Mouse (Mus musculus) midbrain, postnatal 0 days (tissue): ENCODE data around the gene Cfb. TPM values are rescaled to one million over a fixed set of nuclear protein-coding genes. Genes with fewer than 3 reads are reported as not detected.
A peak's percentile ranks its signal among the peaks of the same experiment; 100 is the strongest.
"Not testable (repeated sequence)": the region's sequence is repeated elsewhere in the genome, so short reads cannot be mapped to it uniquely, and the experiment has no call there.

Experiments
- ATAC-seq: fragments of 200-750 bp; cut with Nextera tagmentation; 2 replicates; pipeline ENCODE4 v1.8.0; 2017; ENCODE audit warnings: moderate number of reproducible peaks, mild to moderate bottlenecking, moderate TSS enrichment, moderate library complexity; ENCODE audit not compliant: low FRiP score
- DNase-seq: peaks from one replicate; pipeline ENCODE4 v3.0.0-alpha.2; 2015; ENCODE audit warnings: low spot score
- H3K27ac ChIP-seq: fragments of 300-500 bp; sonication (generic); 2 replicates; pipeline ENCODE4 v1.5.1; 2014; ENCODE audit warnings: low read depth, mild to moderate bottlenecking, low read length, mixed read lengths
- H3K27me3 ChIP-seq: fragments of 300-500 bp; sonication (generic); 2 replicates; pipeline ENCODE4 v1.6.1; 2014; ENCODE audit warnings: low read length, control low read depth, mixed read lengths; ENCODE audit not compliant: insufficient read depth
- H3K36me3 ChIP-seq: fragments of 300-500 bp; sonication (generic); 2 replicates; pipeline ENCODE4 v1.6.1; 2014; ENCODE audit warnings: low read length, control low read depth, mixed read lengths; ENCODE audit not compliant: insufficient read depth
- H3K4me1 ChIP-seq: fragments of 300-500 bp; sonication (generic); 2 replicates; pipeline ENCODE4 v1.6.1; 2014; ENCODE audit warnings: mild to moderate bottlenecking, control low read depth, antibody characterized with exemption, low read length, mixed read lengths; ENCODE audit not compliant: insufficient read depth
- H3K4me2 ChIP-seq: fragments of 300-500 bp; sonication (generic); 2 replicates; pipeline ENCODE4 v1.6.1; 2014; ENCODE audit warnings: low read depth, mild to moderate bottlenecking, low read length, mixed read lengths; ENCODE audit not compliant: poor library complexity, severe bottlenecking
- H3K4me3 ChIP-seq: fragments of 300-500 bp; sonication (generic); 2 replicates; pipeline ENCODE4 v1.5.1; 2014; ENCODE audit warnings: low read depth, mild to moderate bottlenecking, low read length, moderate library complexity
- H3K9ac ChIP-seq: fragments of 300-500 bp; sonication (generic); replicated peaks from 2 replicates; pipeline ENCODE4 v1.6.1; 2014; ENCODE audit warnings: mild to moderate bottlenecking, low read length, moderate library complexity, mixed read lengths; ENCODE audit not compliant: poor library complexity, severe bottlenecking
- H3K9me3 ChIP-seq: fragments of 300-500 bp; sonication (generic); 2 replicates; pipeline ENCODE4 v1.6.1; 2016; ENCODE audit warnings: low read length, control low read depth
- CTCF ChIP-seq: IDR thresholded peaks from 2 replicates; pipeline ENCODE4 v1.5.1; 2016; ENCODE audit warnings: antibody characterized with exemption, mild to moderate bottlenecking
- WGBS: fragments of 180-500 bp; shearing (Covaris S2); extraction: QIAGEN DNeasy Blood & Tissue Kit; methylation state at CpG from one replicate; pipeline ENCODE4 v1.1.7; 2014; 5-methylcytosine and 5-hydroxymethylcytosine counted together
- microRNA-seq: library from miRNA; unstranded; fragments of <30 nt; microRNA quantifications from one replicate; pipeline ENCODE4, GENCODE M21; 2016; ENCODE audit warnings: borderline number of aligned reads
- polyA plus RNA-seq: library from polyadenylated mRNA; unstranded; fragments of >200 nt; fragmentation: Nextera tagmentation; extraction: Ambion mirVana; gene quantifications from 2 replicates; pipeline ENCODE4 v1.2.1, GENCODE M21; 2015
- total RNA-seq: library from RNA; depleted of rRNA; stranded (reverse); fragments of >200 nt; gene quantifications from 2 replicates; pipeline ENCODE4 v1.2.3, GENCODE M21; 2014; rRNA removed

The Cfb gene
- total and polyA plus RNA-seq, 2 experiments from 2014 or later = 1.0 TPM; not detected in 1

DNA sequence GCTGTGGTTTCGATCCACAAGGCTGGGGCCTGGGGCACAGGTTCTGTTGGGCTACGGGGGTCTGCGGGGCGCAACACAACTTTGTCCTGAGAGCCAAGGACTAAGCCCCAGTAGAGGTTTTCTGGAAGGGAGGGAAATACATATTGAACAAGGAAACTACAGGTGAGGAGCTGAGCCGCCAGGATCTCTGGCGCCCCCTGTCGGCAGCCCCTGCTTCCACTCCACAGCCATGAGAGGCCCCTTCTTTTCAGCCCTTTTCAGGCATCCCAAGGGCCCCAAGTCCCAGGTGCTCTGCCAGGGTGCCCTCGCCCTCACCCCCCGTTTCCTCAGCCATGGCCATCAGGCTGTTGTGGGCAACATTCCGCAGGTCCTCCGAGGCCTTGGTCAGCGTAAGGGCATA is 48.6 kb downstream of the Cfb start:
- H3K4me3 ChIP-seq, H3K4me1 ChIP-seq, H3K27me3 ChIP-seq, H3K4me2 ChIP-seq, ATAC-seq, H3K27ac ChIP-seq, H3K9ac ChIP-seq, H3K36me3 ChIP-seq, H3K9me3 ChIP-seq: not testable (repeated sequence)
- WGBS = 62% methylated on average over 12 of the region's 12 CpGs
- DNase-seq = peak; percentile 3
- peak; percentile 61 for TF ChIP-seq CTCF

DNA sequence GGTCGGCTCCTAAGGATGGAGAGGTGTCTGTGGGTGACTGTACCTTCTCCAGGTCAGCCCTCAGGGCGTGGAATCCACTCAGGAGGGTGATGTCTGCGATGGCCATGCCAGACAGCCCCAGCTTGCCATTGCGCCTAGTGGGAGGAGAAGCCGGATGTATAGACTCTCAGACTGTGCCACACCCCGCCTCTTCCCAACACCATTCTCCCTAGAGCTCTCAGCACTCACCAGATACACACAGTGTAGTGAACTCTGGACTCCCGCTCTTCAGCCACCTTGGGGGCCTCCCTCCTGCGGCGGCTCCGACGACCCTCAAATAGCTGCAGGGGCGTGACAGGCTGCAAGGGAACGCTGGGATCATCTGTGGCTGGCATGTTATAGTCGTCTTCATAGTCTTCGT is 51.0 kb downstream of the Cfb start:
- no peak overlapping the region for H3K4me3 ChIP-seq
- no peak overlapping the region for H3K9ac ChIP-seq
- ATAC-seq (no peak), DNase-seq (no peak)
- H3K4me2 ChIP-seq = no peak overlapping the region
- TF ChIP-seq CTCF = no peak
- H3K27ac ChIP-seq = no peak overlapping the region
- no peaks in the 10 kb centered on the region for H3K4me1 ChIP-seq
- H3K27me3 ChIP-seq = no peaks in the 10 kb centered on the region
- H3K36me3 ChIP-seq = no peaks in the 10 kb centered on the region; the same call in 1 of the 2 replicates
- 79% methylated on average over 15 of the region's 15 CpGs for WGBS
- H3K9me3 ChIP-seq = no peaks in the 10 kb centered on the region

DNA sequence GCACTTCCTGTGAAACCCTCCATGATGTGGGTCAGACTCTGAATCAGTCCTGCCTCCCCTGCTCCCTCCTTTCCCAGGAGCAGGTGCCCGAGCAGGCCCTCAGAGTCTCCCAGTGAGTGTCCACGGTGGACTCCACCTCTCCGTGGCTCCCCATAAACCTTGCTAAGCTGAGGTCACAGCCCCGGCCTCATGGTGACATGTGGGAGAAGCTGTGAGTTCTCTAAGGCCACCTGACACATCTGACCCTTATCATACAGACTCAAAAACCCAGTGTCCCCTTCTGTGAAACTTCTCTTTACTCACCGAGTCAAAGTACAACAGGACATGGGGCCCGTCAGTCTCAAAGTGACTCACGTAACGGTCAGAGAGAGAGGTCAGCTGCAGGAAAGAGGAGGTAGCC is 51.5 kb downstream of the Cfb start:
- WGBS = 85% methylated on average over 8 of the region's 8 CpGs
- H3K9me3 ChIP-seq, H3K4me1 ChIP-seq, H3K9ac ChIP-seq, H3K27ac ChIP-seq, H3K27me3 ChIP-seq, H3K4me2 ChIP-seq, DNase-seq, H3K36me3 ChIP-seq, H3K4me3 ChIP-seq, ATAC-seq: not testable (repeated sequence)

DNA sequence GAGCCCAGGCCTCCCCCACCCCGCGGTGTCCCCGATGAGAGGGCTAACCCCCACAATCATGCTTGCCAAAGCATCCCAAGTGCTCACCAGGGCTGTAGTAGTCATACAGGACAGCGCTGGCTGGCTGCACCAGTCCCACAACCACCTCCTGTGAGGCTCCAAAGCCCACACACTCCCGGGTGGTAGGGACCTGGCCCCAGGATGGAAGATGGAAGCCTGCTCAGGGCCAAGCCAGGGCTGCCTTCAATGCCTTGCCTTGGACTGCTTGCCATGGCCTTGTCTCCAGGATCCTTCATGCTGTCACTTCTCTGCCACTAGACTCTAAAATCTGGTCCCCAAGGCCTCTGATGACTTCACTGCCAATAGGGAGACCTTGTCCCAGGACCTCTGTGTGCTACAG is 51.9 kb downstream of the Cfb start:
- H3K4me2 ChIP-seq, H3K9me3 ChIP-seq, H3K27me3 ChIP-seq, H3K4me3 ChIP-seq, ATAC-seq, DNase-seq, H3K36me3 ChIP-seq, H3K27ac ChIP-seq, H3K9ac ChIP-seq, H3K4me1 ChIP-seq: not testable (repeated sequence)
- 87% methylated on average over 5 of the region's 5 CpGs for WGBS

DNA sequence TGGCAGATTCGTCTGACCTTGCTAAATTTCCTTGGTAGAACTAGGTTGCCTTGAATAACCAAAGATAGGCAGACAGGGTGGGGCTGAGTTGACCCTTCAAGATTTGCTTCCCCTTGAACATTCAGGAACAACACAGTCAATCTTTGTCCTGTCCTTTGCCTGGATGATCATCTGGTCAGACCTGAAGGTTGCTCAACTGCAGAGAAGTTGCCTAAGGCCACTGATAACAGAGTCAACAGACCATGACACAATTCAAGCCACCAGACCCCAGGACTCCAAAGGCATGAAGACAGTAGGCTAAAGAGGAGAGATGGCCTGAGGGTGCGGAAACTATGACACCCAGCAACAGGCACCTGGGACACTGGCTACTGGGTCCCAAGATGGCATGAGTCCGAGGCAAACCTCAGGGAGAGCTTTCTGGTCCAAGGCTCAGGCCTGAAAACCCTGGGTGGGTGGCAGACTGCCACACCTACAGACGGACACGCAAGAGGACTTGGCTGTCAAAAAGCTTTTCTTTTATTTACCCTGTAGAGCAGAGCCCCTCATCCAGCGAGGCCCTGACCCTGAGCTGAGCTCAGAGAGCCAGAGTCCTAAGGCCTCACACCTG is 53.6 kb downstream of the Cfb start:
- no peaks in the 10 kb centered on the region for H3K27me3 ChIP-seq
- H3K4me3 ChIP-seq = no peak overlapping the region
- no peaks in the 10 kb centered on the region; the same call in 1 of the 2 replicates for H3K36me3 ChIP-seq
- H3K9me3 ChIP-seq = no peaks in the 10 kb centered on the region; the same call in 1 of the 2 replicates
- H3K9ac ChIP-seq = no peak overlapping the region
- TF ChIP-seq CTCF = no peak
- H3K4me1 ChIP-seq = no peaks in the 10 kb centered on the region
- DNase-seq (no peak), ATAC-seq (no peak)
- no peak overlapping the region for H3K4me2 ChIP-seq
- WGBS = 82% methylated on average over 6 of the region's 6 CpGs
- no peak overlapping the region for H3K27ac ChIP-seq

DNA sequence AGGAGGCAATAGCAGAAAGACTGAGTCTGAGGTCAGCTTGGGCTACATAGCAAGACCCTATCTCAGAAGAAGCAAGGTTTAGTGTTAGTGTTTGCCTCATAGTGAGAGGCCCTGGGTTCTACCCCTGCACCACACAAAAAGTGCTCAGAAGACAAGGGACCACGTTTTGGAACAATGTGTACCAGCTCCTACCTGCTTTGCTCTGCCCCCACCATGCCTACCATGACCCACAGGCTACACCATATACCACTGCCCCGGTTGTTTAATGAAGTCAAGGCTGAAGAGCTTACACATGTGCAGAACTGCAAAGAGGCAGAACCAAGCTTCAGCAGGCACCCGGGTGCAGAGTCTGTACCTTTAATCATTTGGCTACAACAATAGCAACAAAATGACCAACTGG is 55.1 kb downstream of the Cfb start:
- Histone ChIP-seq H3K36me3 (no peaks in the 10 kb centered on the region; the same call in 1 of the 2 replicates), H3K9me3 (no peaks in the 10 kb centered on the region; the same call in 1 of the 2 replicates), H3K4me2 (no peak overlapping the region), H3K9ac (no peak overlapping the region), H3K27ac (no peak overlapping the region), H3K27me3 (no peaks in the 10 kb centered on the region), H3K4me3 (no peak overlapping the region), H3K4me1 (no peaks in the 10 kb centered on the region)
- TF ChIP-seq CTCF = no peak
- ATAC-seq = no peak
- no peak for DNase-seq
- 74% methylated on average over 3 of the region's 3 CpGs for WGBS

Small RNA genes lying within 50 kb of the gene (microRNA-seq; reads per million reads assigned to microRNA genes)
- gene Mir6970 (not detected), gene Mir6971 (2.3 reads per million), gene Mir6972 (not detected)

Other genes starting within 250 kb of the Cfb start
Only the 30 nearest of the 36 such genes appear.
- 6.2 and 7.2 TPM in 2 replicates for gene Fkbpl, start 217.8 kb downstream of the Cfb start, total RNA-seq
- 10.7 and 12.9 TPM in 2 replicates for gene Fkbpl, start 217.8 kb downstream of the Cfb start, polyA plus RNA-seq
- gene Atf6b, start 215.4 kb downstream of the Cfb start, total RNA-seq = 47.9 and 57.4 TPM in 2 replicates
- gene Atf6b, start 215.4 kb downstream of the Cfb start, polyA plus RNA-seq = 83.0 and 86.0 TPM in 2 replicates
- 3.5 and 4.2 TPM in 2 replicates for gene Tnxb, start 192.0 kb downstream of the Cfb start, total RNA-seq
- 0.26 and 0.30 TPM in 2 replicates for gene Tnxb, start 192.0 kb downstream of the Cfb start, polyA plus RNA-seq
- gene C4b, start 118.6 kb downstream of the Cfb start, total RNA-seq = 1.2 and 1.5 TPM in 2 replicates
- 0.67 and 0.76 TPM in 2 replicates for gene C4b, start 118.6 kb downstream of the Cfb start, polyA plus RNA-seq
- not detected in 2 replicates for gene Cyp21a1, start 58.0 kb downstream of the Cfb start, total RNA-seq
- gene Cyp21a1, start 58.0 kb downstream of the Cfb start, polyA plus RNA-seq = not detected in 2 replicates
- gene Stk19, start 25.6 kb downstream of the Cfb start, total RNA-seq = 25.8 and 30.4 TPM in 2 replicates
- gene Stk19, start 25.6 kb downstream of the Cfb start, polyA plus RNA-seq = 48.6 and 50.3 TPM in 2 replicates
- gene Dxo, start 25.5 kb downstream of the Cfb start, total RNA-seq = 34.5 and 40.7 TPM in 2 replicates
- 56.4 and 59.1 TPM in 2 replicates for gene Dxo, start 25.5 kb downstream of the Cfb start, polyA plus RNA-seq
- 81.5 and 98.8 TPM in 2 replicates for gene Skiv2l, start 12.3 kb downstream of the Cfb start, total RNA-seq
- gene Skiv2l, start 12.3 kb downstream of the Cfb start, polyA plus RNA-seq = 45.1 and 50.2 TPM in 2 replicates
- 33.1 and 35.1 TPM in 2 replicates for gene Nelfe, start 12.1 kb downstream of the Cfb start, total RNA-seq
- gene Nelfe, start 12.1 kb downstream of the Cfb start, polyA plus RNA-seq = 57.7 and 60.2 TPM in 2 replicates
- gene Zbtb12, start 17.0 kb upstream of the Cfb start, total RNA-seq = 36.9 and 39.1 TPM in 2 replicates
- gene Zbtb12, start 17.0 kb upstream of the Cfb start, polyA plus RNA-seq = 7.0 and 8.1 TPM in 2 replicates
- not detected in 2 replicates for gene Gm20547, start 19.5 kb upstream of the Cfb start, total RNA-seq
- gene Gm20547, start 19.5 kb upstream of the Cfb start, polyA plus RNA-seq = 0.10 and 0.25 TPM in 2 replicates
- 2.9 and 3.1 TPM in 2 replicates for gene C2, start 35.7 kb upstream of the Cfb start, total RNA-seq
- gene C2, start 35.7 kb upstream of the Cfb start, polyA plus RNA-seq = 6.0 and 7.0 TPM in 2 replicates
- 312 and 375 TPM in 2 replicates for gene Ehmt2, start 36.0 kb upstream of the Cfb start, total RNA-seq
- 58.8 and 69.0 TPM in 2 replicates for gene Ehmt2, start 36.0 kb upstream of the Cfb start, polyA plus RNA-seq
- gene Slc44a4, start 51.9 kb upstream of the Cfb start, total RNA-seq = 0.49 TPM in 1 of 2 replicates, not detected in the other
- 0.11 TPM in 1 of 2 replicates, not detected in the other for gene Slc44a4, start 51.9 kb upstream of the Cfb start, polyA plus RNA-seq
- gene Neu1, start 68.7 kb upstream of the Cfb start, total RNA-seq = 43.3 and 96.3 TPM in 2 replicates
- 42.7 and 47.3 TPM in 2 replicates for gene Neu1, start 68.7 kb upstream of the Cfb start, polyA plus RNA-seq
- gene Hspa1b, start 96.7 kb upstream of the Cfb start, total RNA-seq = 16.8 and 18.2 TPM in 2 replicates
- gene Hspa1b, start 96.7 kb upstream of the Cfb start, polyA plus RNA-seq = 0.47 and 0.79 TPM in 2 replicates
- gene Gm20481, start 107.4 kb upstream of the Cfb start, total RNA-seq = not detected in 2 replicates
- not detected in 2 replicates for gene Gm20481, start 107.4 kb upstream of the Cfb start, polyA plus RNA-seq
- gene Hspa1a, start 109.6 kb upstream of the Cfb start, total RNA-seq = 34.9 TPM in 2 replicates
- gene Hspa1a, start 109.6 kb upstream of the Cfb start, polyA plus RNA-seq = 18.2 and 19.8 TPM in 2 replicates
- gene Hspa1l, start 110.2 kb upstream of the Cfb start, total RNA-seq = 1.4 and 1.6 TPM in 2 replicates
- gene Hspa1l, start 110.2 kb upstream of the Cfb start, polyA plus RNA-seq = 0.73 and 0.81 TPM in 2 replicates
- gene Lsm2, start 119.3 kb upstream of the Cfb start, total RNA-seq = 17.6 and 35.3 TPM in 2 replicates
- gene Lsm2, start 119.3 kb upstream of the Cfb start, polyA plus RNA-seq = 93.0 and 94.9 TPM in 2 replicates
- gene Vars, start 138.5 kb upstream of the Cfb start, total RNA-seq = 89.0 and 97.8 TPM in 2 replicates
- gene Vars, start 138.5 kb upstream of the Cfb start, polyA plus RNA-seq = 39.7 and 40.9 TPM in 2 replicates
- 0.19 and 0.44 TPM in 2 replicates for gene Vwa7, start 154.1 kb upstream of the Cfb start, total RNA-seq
- 0.06 and 0.14 TPM in 2 replicates for gene Vwa7, start 154.1 kb upstream of the Cfb start, polyA plus RNA-seq
- 0.38 TPM in 1 of 2 replicates, not detected in the other for gene Sapcd1, start 165.5 kb upstream of the Cfb start, total RNA-seq
- 1.5 and 1.6 TPM in 2 replicates for gene Sapcd1, start 165.5 kb upstream of the Cfb start, polyA plus RNA-seq
- 1.7 and 3.8 TPM in 2 replicates for gene Msh5, start 184.2 kb upstream of the Cfb start, total RNA-seq
- 1.3 and 1.4 TPM in 2 replicates for gene Msh5, start 184.2 kb upstream of the Cfb start, polyA plus RNA-seq
- 28.0 and 33.4 TPM in 2 replicates for gene Clic1, start 187.4 kb upstream of the Cfb start, total RNA-seq
- gene Clic1, start 187.4 kb upstream of the Cfb start, polyA plus RNA-seq = 40.0 and 41.9 TPM in 2 replicates
- gene Ddah2, start 196.5 kb upstream of the Cfb start, total RNA-seq = 159 and 204 TPM in 2 replicates
- 210 and 213 TPM in 2 replicates for gene Ddah2, start 196.5 kb upstream of the Cfb start, polyA plus RNA-seq
- gene Ly6g6c, start 202.9 kb upstream of the Cfb start, total RNA-seq = 2.4 TPM in 1 of 2 replicates, not detected in the other
- gene Ly6g6c, start 202.9 kb upstream of the Cfb start, polyA plus RNA-seq = not detected in 2 replicates
- gene Mpig6b, start 203.7 kb upstream of the Cfb start, total RNA-seq = not detected in 2 replicates
- gene Mpig6b, start 203.7 kb upstream of the Cfb start, polyA plus RNA-seq = not detected in 2 replicates
- gene Ly6g6e, start 214.4 kb upstream of the Cfb start, total RNA-seq = not detected in 2 replicates
- 0.31 TPM in 1 of 2 replicates, not detected in the other for gene Ly6g6e, start 214.4 kb upstream of the Cfb start, polyA plus RNA-seq
- 1.4 TPM in 1 of 2 replicates, not detected in the other for gene Ly6g6d, start 215.5 kb upstream of the Cfb start, total RNA-seq
- 0.98 and 1.1 TPM in 2 replicates for gene Ly6g6d, start 215.5 kb upstream of the Cfb start, polyA plus RNA-seq